Mouse (Mus musculus): ENCODE data around the gene Eps15.
A peak's percentile ranks its signal among the peaks of the same experiment; 100 is the strongest.
"Not testable (repeated sequence)": the region's sequence is repeated elsewhere in the genome, so short reads cannot be mapped to it uniquely, and the experiment has no call there.

The Eps15 gene

GRCm38 (mm10) chr4:109400366-109400980, 120.4 kb downstream of the Eps15 start:
- no peak for DNase-seq (ENCODE audit: low read depth, low spot score)

GRCm38 (mm10) chr4:109401176-109401689, 121.2 kb downstream of the Eps15 start:
- no peak for DNase-seq (ENCODE audit: low read depth, low spot score)

GRCm38 (mm10) chr4:109404908-109405307, 124.8 kb downstream of the Eps15 start:
- DNase-seq (ENCODE audit: low read depth, low spot score), result not testable (repeated sequence)

GRCm38 (mm10) chr4:109405415-109405814, 125.3 kb downstream of the Eps15 start:
- DNase-seq (ENCODE audit: low read depth, low spot score), result no peak

- peak; percentile 23 for DNase-seq (ENCODE audit: low read depth, low spot score)
Observed at GRCm38 (mm10) chr4:109406054-109406485, 126.0 kb downstream of the Eps15 start.

GRCm38 (mm10) chr4:109406486-109407175, 126.6 kb downstream of the Eps15 start, which contains the start of gene Ttc39a:
Ttc39a (plus strand) TSS chr4:109406623.
- peak; percentile 23 for DNase-seq (ENCODE audit: low read depth, low spot score)

GRCm38 (mm10) chr4:109407176-109407520, 127.1 kb downstream of the Eps15 start:
- no peak for DNase-seq (ENCODE audit: low read depth, low spot score)

GRCm38 (mm10) chr4:109407701-109408485, 127.8 kb downstream of the Eps15 start:
- no peak for DNase-seq (ENCODE audit: low read depth, low spot score)

GRCm38 (mm10) chr4:109410681-109411376, 130.8 kb downstream of the Eps15 start:
- DNase-seq (ENCODE audit: low read depth, low spot score), result no peak

GRCm38 (mm10) chr4:109411377-109411967, 131.4 kb downstream of the Eps15 start:
- DNase-seq (ENCODE audit: low read depth, low spot score), result no peak

- DNase-seq (ENCODE audit: low read depth, low spot score), result no peak
Observed at GRCm38 (mm10) chr4:109412233-109412632, 132.2 kb downstream of the Eps15 start.

GRCm38 (mm10) chr4:109417998-109418397, 137.9 kb downstream of the Eps15 start:
- no peak for DNase-seq (ENCODE audit: low read depth, low spot score)

GRCm38 (mm10) chr4:109419017-109419416, 138.9 kb downstream of the Eps15 start:
- DNase-seq (ENCODE audit: low read depth, low spot score), result no peak

- no peak for DNase-seq (ENCODE audit: low read depth, low spot score)
Observed at GRCm38 (mm10) chr4:109419563-109419962, 139.5 kb downstream of the Eps15 start.

GRCm38 (mm10) chr4:109420138-109420795, 140.2 kb downstream of the Eps15 start:
- DNase-seq (ENCODE audit: low read depth, low spot score), result no peak

GRCm38 (mm10) chr4:109421608-109422007, 141.5 kb downstream of the Eps15 start:
- no peak for DNase-seq (ENCODE audit: low read depth, low spot score)

- DNase-seq (ENCODE audit: low read depth, low spot score), result no peak
Observed at GRCm38 (mm10) chr4:109422436-109422835, 142.4 kb downstream of the Eps15 start.

GRCm38 (mm10) chr4:109423438-109423837, 143.4 kb downstream of the Eps15 start:
- DNase-seq (ENCODE audit: low read depth, low spot score), result no peak

- DNase-seq (ENCODE audit: low read depth, low spot score), result no peak
Observed at GRCm38 (mm10) chr4:109427058-109427457, 147.0 kb downstream of the Eps15 start.

- no peak for DNase-seq (ENCODE audit: low read depth, low spot score)
Observed at GRCm38 (mm10) chr4:109430250-109430649, 150.2 kb downstream of the Eps15 start.

- no peak for DNase-seq (ENCODE audit: low read depth, low spot score)
Observed at GRCm38 (mm10) chr4:109430854-109431253, 150.8 kb downstream of the Eps15 start.
